Mouse (Mus musculus) forebrain, embryonic 13.5 days (tissue): ENCODE results near the gene Dnaic2. TPM values are rescaled to one million over a fixed set of nuclear protein-coding genes. Genes with fewer than 3 reads are reported as not detected.
A peak's percentile ranks its signal among the peaks of the same experiment; 100 is the strongest.

Experiments
- ATAC-seq: fragments of 200-750 bp; cut with Nextera tagmentation; 2 replicates; pipeline ENCODE4 v1.8.0; 2017
- H3K27ac ChIP-seq: fragments of 300-500 bp; sonication (generic); 2 replicates; pipeline ENCODE4 v1.5.1; 2015; ENCODE audit warnings: inconsistent platforms, mild to moderate bottlenecking, moderate library complexity
- H3K27me3 ChIP-seq: fragments of 300-500 bp; sonication (generic); 2 replicates; pipeline ENCODE4 v1.6.1; 2015; ENCODE audit warnings: mild to moderate bottlenecking, inconsistent platforms
- H3K36me3 ChIP-seq: fragments of 300-500 bp; sonication (generic); 2 replicates; pipeline ENCODE4 v1.6.1; 2015; ENCODE audit warnings: mild to moderate bottlenecking, inconsistent platforms; ENCODE audit not compliant: poor library complexity, severe bottlenecking
- H3K4me1 ChIP-seq: fragments of 300-500 bp; sonication (generic); 2 replicates; pipeline ENCODE4 v1.6.1; 2015; ENCODE audit warnings: inconsistent platforms
- H3K4me2 ChIP-seq: fragments of 300-500 bp; sonication (generic); 2 replicates; pipeline ENCODE4 v1.6.1; 2015; ENCODE audit warnings: inconsistent platforms, mild to moderate bottlenecking, moderate library complexity
- H3K4me3 ChIP-seq: fragments of 300-500 bp; sonication (generic); 2 replicates; pipeline ENCODE4 v1.5.1; 2015; ENCODE audit warnings: mild to moderate bottlenecking, inconsistent platforms
- H3K9ac ChIP-seq: fragments of 300-500 bp; sonication (generic); 2 replicates; pipeline ENCODE4 v1.6.1; 2015; ENCODE audit warnings: mild to moderate bottlenecking, inconsistent platforms
- H3K9me3 ChIP-seq: fragments of 300-500 bp; sonication (generic); replicated peaks from 2 replicates; pipeline ENCODE4 v1.6.1; 2016; ENCODE audit warnings: inconsistent platforms
- WGBS: fragments of 180-500 bp; shearing (Covaris S2); methylation state at CpG from one replicate; pipeline ENCODE4 v1.1.7; 2015; 5-methylcytosine and 5-hydroxymethylcytosine counted together
- polyA plus RNA-seq: library from polyadenylated mRNA; unstranded; fragments of >200 nt; fragmentation: Nextera tagmentation; extraction: Ambion mirVana; gene quantifications from 2 replicates; pipeline ENCODE4 v1.2.1, GENCODE M21; 2015

Gene Dnaic2
- polyA plus RNA-seq = 1.8 and 3.7 TPM in 2 replicates

DNA sequence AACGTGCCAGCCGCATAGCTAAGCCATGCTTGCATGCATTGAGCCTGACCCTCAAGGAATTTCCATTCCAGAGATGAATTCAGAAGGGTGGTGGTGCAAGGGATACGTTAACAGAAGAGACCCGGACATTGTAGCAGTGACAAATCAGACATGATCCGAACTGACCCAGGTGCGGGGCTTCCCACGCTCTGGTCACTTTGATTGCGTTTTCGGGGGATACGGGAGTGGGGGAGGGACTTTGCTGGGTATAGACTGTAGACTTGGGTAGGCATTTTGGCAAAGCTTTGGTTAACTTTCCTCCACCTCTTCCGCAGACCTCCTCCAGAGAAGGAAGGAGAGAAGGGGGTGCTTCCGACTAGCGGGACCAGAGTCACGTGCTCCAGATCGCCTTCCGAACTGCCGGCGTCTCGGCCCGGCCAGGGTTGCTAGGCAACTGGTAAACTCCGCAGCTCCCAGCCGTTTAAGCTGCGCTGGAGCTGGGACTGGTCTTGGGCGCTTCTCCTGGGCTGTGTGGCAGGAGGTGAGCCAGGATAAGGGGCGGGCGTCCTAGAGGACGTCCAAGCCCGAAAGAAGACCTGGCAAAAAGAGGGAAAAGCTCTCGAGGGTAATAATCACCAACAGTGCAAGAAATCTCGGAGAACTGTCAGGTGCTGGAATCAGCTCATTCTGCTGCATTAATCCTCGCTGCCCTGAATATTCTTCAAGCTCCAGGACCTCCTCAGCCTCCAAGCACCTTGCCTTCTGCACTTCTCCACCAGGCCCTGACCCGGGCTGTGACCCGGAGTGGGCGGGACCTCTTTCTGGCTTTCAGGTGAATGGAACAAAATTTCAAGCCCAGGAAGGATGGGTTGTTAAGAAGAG, at the start of gene Dnaic2:
Dnaic2 (plus strand) TSS at position 444 of the 861 bp plus-strand sequence.
- 9% methylated on average over 34 of the region's 34 CpGs for WGBS
- no peak within 1 kb of the TSS for H3K27ac ChIP-seq
- H3K4me1 ChIP-seq = peaks cover 31% of the 10 kb centered on the region
- H3K27me3 ChIP-seq = peaks cover 4% of the 10 kb centered on the region; the same call in 1 of the 2 replicates
- peak within 1 kb of the TSS; percentile 61 for H3K4me2 ChIP-seq
- peak within 1 kb of the TSS; percentile 52 for H3K9ac ChIP-seq
- no peaks in the 10 kb centered on the region for H3K36me3 ChIP-seq
- H3K9me3 ChIP-seq = no peaks in the 10 kb centered on the region
- peak within 1 kb of the TSS; percentile 35 for H3K4me3 ChIP-seq
- ATAC-seq = peak; percentile 87

DNA sequence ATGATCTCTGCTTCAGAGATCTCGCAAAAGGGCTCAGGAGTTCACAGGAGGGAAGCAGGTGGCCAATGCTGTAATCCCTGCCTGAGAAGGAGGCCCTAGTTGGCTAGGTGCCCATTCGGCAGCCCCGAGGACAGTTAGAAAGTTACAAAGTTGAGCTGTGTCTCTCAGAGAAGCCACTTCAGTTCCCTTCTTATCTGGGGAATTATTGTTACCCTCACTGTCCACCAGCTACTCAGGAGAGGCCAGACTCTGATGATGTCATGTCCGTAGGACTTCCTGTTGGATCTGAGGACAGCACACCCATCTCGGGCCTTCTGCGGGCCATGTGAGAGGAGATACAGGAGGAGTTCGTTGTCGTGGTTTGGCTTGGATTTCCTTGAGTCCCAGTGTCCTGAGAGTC, 47.6 kb upstream of the Dnaic2 start:
- H3K4me2 ChIP-seq = no peak overlapping the region

DNA sequence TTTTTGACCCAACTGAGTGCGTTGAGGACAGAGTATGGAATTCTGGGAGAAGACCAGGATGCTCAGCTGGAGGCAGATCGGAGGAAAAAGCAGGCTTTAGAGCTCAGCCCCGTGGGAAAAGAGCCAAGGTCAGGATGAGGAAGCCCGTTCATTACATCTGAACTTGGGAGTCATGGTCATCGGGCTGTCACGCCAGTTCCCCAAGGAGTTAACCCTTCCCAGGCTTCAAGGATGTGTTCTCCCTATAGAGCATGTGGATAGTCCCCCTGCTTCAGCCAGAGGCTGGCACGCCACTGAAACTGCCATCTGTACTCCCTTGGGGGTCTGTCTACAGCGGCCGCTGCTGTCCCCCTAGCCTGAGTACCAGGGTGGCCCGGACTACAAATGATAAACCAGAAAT, 46.9 kb upstream of the Dnaic2 start:
- H3K4me3 ChIP-seq = no peak overlapping the region
- peaks cover 6% of the 10 kb centered on the region for H3K27me3 ChIP-seq
- no peak overlapping the region for H3K9ac ChIP-seq
- H3K36me3 ChIP-seq = peaks cover 4% of the 10 kb centered on the region; the same call in 1 of the 2 replicates
- H3K4me1 ChIP-seq = peaks cover 23% of the 10 kb centered on the region
- no peak for ATAC-seq
- no peaks in the 10 kb centered on the region for H3K9me3 ChIP-seq
- WGBS = 69% methylated on average over 10 of the region's 10 CpGs
- no peak overlapping the region for H3K27ac ChIP-seq
- no peak overlapping the region for H3K4me2 ChIP-seq

More for the DNA sequence above, 47.6 kb upstream of the Dnaic2 start:
- no peak for ATAC-seq
- Histone ChIP-seq H3K4me1 (peaks cover 27% of the 10 kb centered on the region), H3K9me3 (no peaks in the 10 kb centered on the region), H3K27me3 (peaks cover 6% of the 10 kb centered on the region), H3K9ac (no peak overlapping the region), H3K27ac (no peak overlapping the region), H3K36me3 (peaks cover 4% of the 10 kb centered on the region; the same call in 1 of the 2 replicates), H3K4me3 (no peak overlapping the region)
- WGBS = 78% methylated on average over 8 of the region's 8 CpGs

DNA sequence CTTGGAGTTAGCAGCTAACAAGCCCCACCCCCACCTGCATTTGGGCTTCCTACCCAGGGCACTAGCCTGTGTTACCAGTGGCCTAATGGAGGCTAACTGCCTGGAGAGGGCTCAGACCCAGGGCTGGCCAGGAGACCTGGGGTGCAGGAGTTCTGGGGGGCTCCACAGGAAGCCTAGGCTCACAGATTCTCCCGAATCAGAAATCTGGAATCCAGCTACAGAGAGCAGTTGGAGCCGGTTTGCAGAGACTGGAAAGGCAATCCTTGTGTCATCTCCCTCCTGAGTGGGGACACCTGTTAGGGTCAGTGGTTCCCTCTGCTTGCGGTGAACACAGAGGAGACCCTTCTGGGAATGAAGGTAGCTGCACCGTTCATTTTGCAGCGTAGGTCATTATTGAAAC, 46.2 kb upstream of the Dnaic2 start:
- H3K4me1 ChIP-seq = peaks cover 15% of the 10 kb centered on the region
- no peak overlapping the region for H3K9ac ChIP-seq
- ATAC-seq = no peak
- H3K27ac ChIP-seq = no peak overlapping the region
- peaks cover 6% of the 10 kb centered on the region for H3K27me3 ChIP-seq
- WGBS = 68% methylated on average over 5 of the region's 5 CpGs
- peaks cover 4% of the 10 kb centered on the region; the same call in 1 of the 2 replicates for H3K36me3 ChIP-seq
- no peak overlapping the region for H3K4me3 ChIP-seq
- no peaks in the 10 kb centered on the region for H3K9me3 ChIP-seq
- H3K4me2 ChIP-seq = no peak overlapping the region

DNA sequence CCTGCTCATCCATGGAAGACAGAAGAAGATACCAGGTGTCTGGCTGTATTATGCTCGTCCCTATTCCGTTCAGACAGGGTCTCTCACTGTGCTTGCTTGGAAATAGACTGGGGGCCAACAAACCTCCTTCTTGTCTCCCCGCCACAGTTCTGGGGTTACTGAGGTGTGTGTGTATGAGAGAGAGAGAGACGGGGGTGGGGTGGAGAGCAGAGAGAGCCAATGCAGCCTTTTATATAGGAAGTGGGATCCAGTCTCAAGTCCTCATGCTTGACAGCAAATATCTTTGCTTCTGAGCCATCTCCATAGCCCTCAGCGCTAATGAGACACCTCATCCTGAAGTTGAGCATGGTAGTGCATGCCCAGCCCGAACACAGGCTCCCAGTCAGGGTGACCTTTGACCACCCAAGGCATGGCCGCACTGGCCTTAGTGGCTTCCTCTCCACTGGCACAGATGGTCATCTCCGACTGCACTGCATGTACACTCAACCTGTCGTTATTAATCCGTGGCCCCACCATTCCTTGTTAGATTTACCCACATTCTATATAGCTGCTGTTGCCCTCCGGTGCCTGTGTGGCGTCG, 44.8 kb upstream of the Dnaic2 start:
- Histone ChIP-seq H3K36me3 (peaks cover 4% of the 10 kb centered on the region; the same call in 1 of the 2 replicates), H3K4me2 (no peak overlapping the region), H3K9me3 (no peaks in the 10 kb centered on the region), H3K27ac (no peak overlapping the region), H3K4me1 (peaks cover 1% of the 10 kb centered on the region), H3K4me3 (no peak overlapping the region), H3K9ac (no peak overlapping the region), H3K27me3 (no peaks in the 10 kb centered on the region)
- WGBS = 94% methylated on average over 13 of the region's 13 CpGs
- no peak for ATAC-seq

DNA sequence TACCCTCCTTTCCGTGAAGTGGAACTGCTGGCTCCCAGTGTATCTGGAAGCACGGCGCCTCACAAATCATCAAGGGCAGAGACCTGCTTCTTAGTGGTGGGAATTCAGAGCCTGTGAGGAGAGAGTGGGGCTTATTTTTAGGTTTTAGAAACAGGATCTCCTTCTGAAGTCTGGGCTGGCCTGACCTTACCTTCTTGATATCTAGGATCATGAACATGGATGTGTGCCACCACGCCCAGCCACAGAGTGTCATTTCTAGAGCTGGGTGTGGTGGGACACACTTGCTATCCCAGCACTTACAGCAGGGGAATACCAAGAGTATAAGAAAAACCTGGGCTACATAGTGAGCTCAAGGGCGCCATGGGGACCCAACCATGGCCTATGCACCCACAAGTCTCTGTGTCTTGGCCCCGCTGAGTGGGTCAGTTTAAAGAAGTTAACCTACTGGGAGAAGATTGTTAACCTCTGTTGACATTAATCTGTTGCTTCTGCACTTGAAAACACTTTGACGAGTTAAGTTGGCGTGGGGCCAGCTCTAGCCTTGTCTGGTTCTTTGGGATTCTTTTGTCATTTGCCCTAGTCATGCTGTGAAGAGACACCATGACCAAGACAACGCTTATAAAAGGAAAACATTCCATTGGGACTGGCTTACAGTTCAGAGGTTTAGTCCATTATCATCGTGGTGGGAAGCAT, 44.0 kb upstream of the Dnaic2 start:
- Histone ChIP-seq H3K9ac (no peak overlapping the region), H3K36me3 (peaks cover 4% of the 10 kb centered on the region; the same call in 1 of the 2 replicates), H3K27ac (no peak overlapping the region), H3K27me3 (no peaks in the 10 kb centered on the region), H3K9me3 (no peaks in the 10 kb centered on the region), H3K4me2 (no peak overlapping the region), H3K4me1 (no peaks in the 10 kb centered on the region; the same call in 1 of the 2 replicates), H3K4me3 (no peak overlapping the region)
- ATAC-seq = no peak
- whole genome bisulfite sequencing = 82% methylated on average over 10 of the region's 10 CpGs

DNA sequence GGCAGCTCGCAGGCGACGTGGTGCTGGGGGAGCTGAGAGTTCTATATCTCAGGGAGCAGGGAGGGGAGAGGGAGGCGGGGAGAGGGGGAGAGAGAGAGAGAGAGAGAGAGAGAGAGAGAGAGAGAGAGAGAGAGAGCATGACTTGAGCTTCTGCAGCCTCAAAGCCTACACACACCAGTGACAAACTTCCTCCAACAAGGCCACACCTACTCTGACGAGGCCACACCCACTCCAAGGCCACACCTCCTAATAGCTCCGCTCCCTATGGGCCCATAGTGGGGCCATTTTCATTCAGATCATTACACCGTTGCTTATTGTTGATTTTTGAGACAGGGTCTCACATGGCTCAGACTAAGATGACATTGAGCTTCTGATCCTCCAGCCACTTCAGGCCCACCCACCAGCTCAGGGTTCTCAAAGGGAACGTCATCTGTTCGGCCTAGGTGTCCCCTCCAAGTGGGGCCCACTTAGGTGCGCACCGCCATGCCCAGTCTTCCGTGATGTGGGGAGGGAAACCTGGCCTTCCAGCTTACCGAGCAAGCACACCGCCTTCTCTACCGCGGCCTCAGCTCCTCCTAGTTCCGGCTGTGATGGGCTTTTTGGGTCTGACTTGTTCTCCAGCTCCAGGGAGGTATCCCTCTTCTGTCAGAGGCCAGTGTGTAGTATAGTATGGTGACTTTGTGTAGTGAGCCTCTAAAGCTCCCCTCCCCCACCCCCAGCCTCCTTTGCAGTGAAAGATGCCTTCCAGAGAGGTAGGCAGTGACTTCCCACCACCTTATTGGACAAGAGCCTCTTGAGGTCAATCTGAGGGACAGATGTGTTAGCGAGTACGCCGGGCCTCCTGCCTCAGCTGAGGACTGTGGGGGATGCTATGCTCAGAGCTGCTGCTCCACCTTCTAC, 43.2 kb upstream of the Dnaic2 start:
- Histone ChIP-seq H3K9ac (no peak overlapping the region), H3K4me1 (no peaks in the 10 kb centered on the region; the same call in 1 of the 2 replicates), H3K27me3 (no peaks in the 10 kb centered on the region), H3K9me3 (no peaks in the 10 kb centered on the region), H3K36me3 (peaks cover 4% of the 10 kb centered on the region; the same call in 1 of the 2 replicates), H3K27ac (no peak overlapping the region), H3K4me3 (no peak overlapping the region), H3K4me2 (no peak overlapping the region)
- ATAC-seq = no peak
- 81% methylated on average over 20 of the region's 20 CpGs for WGBS

DNA sequence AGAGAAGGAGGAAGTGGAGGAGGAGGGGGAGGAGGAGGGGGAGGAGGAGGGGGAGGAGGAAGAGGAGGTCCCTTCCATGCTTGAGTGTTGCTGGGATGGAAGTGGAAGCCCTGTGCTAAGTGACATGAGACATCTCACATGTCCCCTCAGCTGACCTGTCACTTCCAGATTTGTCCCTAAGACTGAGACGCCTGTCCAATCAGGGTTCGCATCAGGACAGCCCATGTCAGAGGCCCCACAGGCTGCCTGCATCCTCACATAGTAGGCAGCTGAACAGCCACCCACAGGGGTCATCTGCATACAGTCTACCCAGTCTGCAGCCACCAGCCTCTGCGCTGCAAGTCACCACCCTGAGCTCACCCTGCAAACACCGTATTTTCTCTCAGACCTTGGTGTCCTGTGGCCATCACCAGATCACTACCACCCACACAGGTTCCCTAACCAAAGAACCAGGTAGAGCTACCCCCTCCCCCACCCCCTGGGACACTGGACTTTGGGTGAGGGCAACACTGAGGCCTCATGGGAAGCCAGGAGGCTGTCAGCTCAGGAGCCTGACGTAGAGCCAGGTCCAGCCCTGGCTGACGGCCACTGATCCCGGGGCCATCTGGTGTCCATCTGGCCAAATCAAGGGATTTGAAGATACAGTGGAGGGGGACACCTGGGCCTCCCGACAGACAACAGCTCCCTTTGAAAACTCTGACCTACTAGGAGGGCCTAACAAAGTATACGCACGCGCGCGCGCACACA, 42.4 kb upstream of the Dnaic2 start:
- Histone ChIP-seq H3K27ac (no peak overlapping the region), H3K36me3 (peaks cover 8% of the 10 kb centered on the region; the same call in 1 of the 2 replicates), H3K4me1 (no peaks in the 10 kb centered on the region), H3K27me3 (no peaks in the 10 kb centered on the region), H3K9me3 (no peaks in the 10 kb centered on the region), H3K9ac (no peak overlapping the region), H3K4me2 (no peak overlapping the region), H3K4me3 (no peak overlapping the region)
- 79% methylated on average over 10 of the region's 14 CpGs for WGBS
- no peak for ATAC-seq

DNA sequence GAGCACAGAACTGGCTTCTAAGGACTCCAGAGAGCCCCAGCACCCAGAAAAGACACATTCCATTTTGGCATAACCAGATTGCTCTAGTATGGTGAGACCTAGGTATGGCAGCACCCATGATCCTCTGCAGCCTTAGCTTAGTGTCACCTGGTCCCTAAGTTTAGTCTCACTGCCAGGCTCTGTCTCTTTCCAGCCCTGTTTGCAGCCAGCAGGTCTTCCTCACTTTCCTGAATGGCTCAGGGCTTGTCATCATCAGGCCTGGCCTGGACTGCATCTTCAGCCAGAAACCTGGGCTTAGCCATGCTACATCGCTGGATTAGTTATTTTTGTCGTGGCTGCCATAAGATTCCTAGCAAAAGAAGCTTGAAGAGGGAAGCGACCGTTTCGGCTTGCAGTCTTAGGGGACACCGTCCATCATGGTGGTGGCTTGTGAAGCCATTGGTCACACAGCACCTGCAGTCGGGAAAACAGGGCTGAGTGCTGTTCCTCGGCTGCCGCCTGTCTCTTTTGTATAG, 41.6 kb upstream of the Dnaic2 start:
- no peak for ATAC-seq
- Histone ChIP-seq H3K4me1 (no peaks in the 10 kb centered on the region), H3K9me3 (no peaks in the 10 kb centered on the region), H3K36me3 (peaks cover 16% of the 10 kb centered on the region; the same call in 1 of the 2 replicates), H3K4me3 (no peak overlapping the region), H3K27me3 (no peaks in the 10 kb centered on the region), H3K9ac (no peak overlapping the region), H3K27ac (no peak overlapping the region), H3K4me2 (no peak overlapping the region)
- WGBS = 86% methylated on average over 9 of the region's 9 CpGs

DNA sequence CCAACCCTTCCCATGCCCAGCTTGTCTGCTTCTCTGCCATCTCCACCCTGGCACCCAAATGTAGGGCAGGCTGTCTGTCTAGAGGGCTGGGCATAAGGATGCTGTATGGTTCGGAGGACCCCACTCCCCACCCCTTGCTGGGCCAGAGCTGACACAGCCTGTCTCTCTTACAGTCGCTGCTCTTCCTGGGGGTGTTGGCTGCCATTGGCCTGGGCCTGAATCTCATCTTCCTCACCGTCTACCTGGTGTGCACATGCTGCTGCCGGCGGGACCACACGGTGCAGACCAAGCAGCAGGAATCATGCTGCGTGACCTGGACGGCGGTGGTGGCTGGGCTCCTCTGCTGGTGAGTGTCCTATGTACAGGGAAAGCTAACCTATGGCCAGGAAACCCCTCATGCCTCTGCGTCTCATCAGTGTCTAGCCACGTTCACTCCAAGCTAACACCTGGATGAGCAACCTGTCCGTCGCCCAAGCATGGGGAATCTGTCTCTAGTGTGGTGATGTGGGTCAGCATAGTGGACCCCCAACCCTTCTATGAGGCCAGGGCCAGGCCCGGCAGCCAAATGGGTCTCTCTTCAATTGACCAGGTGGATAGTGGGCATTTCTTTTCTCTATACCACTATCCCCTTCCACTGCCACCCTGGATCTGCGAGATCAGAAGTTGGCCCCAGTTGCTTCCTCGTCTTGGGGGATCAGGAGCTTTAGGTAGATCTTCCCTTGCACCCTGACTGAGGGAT, 40.8 kb upstream of the Dnaic2 start:
- no peak for ATAC-seq
- Histone ChIP-seq H3K4me2 (no peak overlapping the region), H3K9ac (no peak overlapping the region), H3K9me3 (no peaks in the 10 kb centered on the region), H3K27me3 (no peaks in the 10 kb centered on the region), H3K4me3 (no peak overlapping the region), H3K36me3 (peaks cover 16% of the 10 kb centered on the region; the same call in 1 of the 2 replicates), H3K4me1 (no peaks in the 10 kb centered on the region), H3K27ac (no peak overlapping the region)
- 96% methylated on average over 16 of the region's 16 CpGs for WGBS
